Mouse (Mus musculus): ENCODE data around the gene Mansc1.
"Not testable (repeated sequence)": the region's sequence is repeated elsewhere in the genome, so short reads cannot be mapped to it uniquely, and the experiment has no call there.

Mansc1 gene

DNA sequence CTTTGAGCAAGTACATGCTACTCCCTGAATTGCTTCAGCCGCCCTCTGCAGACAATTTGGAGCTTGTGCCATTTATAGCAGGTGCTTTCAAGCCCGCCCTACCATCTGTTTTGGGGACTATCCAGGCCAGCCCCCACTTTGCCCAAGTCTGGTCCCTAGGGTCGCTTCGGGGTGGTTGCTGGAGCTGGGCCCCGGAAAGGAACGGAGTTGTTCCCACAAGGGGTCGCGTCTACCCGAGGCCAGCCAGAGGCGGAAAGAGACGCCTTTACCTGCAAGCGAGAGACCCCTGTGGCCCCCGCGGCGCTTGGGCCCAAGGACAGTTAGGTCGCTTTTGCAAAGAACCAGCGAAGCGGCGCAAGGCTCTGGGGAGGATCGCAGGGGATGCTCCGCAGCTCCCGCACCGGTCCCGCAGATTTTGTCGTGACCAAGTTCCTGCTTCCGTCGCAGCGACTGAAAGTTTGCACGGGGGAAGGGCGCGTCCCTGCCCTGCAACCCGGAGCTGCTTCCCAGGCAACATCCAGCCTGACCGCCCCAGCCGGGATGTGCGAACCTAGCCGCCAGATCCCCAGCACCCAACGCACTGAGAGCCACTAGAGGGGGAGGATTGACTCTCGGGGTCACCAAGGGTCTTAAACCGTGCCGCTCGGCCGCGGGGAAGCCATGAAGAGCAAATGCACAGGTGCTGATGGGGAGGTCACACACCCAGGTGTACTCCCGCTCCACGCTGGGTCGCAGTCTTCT, at the start of gene Mansc1:
Gene Mansc1, minus strand, starts transcription at position 542 of the 741 bp plus-strand sequence.
- peak; percentile 68 for DNase-seq

DNA sequence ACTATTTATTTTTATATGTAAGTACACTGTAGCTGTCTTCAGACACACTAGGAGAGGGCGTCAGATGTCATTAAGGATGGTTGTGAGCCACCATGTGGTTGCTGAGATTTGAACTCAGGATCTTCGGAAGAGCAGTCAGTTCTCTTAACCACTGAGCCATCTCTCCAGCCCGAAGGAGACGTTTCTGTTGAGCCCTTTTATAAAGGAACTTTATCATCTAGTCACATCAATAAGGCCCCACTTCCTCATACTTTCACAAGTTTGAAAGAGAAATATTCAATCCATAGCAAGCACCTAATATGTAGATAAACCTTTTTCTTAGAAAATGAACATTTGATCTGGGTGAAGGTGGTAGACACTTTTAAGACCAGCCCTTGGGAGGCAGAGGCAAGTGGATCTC, 47.0 kb upstream of the Mansc1 start:
- not testable (repeated sequence) for DNase-seq

DNA sequence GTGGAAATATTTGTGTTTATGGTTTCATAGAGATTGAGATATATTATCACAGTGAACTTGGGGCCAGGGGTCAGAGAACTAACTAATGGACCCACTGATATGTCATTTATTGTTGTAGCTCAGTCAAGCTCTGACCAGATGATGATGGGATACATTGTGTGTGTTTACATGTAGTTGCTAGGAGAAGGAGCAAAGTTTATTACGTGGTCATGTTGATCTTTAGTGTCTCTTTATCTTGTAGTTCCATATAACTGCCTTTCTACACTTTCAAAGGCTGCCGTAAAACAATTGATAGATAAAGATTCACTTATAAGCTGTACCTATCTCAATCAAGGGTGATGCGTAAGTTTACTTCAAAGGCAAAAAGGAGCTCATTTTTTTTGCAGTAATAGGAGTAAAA, 45.7 kb upstream of the Mansc1 start:
- DNase-seq = no peak

DNA sequence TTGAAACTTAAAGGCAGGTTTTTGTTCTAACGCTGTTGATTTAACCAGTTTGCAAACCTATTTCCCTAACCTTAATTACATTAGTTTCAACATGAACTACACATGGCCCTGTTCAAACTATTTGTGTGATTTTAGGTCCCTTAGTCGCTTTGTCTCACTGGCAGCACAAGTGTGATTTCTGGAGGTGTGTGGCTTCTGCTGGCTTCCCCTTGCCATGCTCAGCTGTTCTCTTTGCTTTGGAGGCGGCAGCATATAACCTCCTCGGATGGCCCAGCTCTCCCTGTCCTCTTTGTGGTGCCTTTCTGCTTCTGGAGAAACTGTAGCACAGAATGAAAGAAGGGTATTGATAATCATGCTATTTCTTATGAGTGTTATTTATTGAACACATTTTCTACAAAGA, 45.2 kb upstream of the Mansc1 start:
- no peak for DNase-seq

DNA sequence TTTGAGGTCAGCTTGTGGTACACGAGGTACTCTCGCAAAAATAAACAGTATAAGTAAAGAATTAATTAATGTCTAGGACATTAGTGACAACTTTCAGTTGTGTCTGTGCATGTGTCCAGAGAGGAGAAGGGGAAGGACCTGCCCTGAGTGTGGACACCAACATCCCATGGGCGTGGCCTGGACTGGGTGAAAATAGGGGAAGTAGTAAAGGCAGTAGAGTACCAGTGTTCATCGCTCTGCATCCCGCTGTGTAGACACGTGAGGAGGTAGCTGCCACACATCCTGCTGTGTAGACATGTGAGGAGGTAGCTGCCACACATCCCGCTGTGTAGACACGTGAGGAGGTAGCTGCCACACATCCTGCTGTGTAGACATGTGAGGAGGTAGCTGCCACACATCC, 41.4 kb upstream of the Mansc1 start:
- not testable (repeated sequence) for DNase-seq

DNA sequence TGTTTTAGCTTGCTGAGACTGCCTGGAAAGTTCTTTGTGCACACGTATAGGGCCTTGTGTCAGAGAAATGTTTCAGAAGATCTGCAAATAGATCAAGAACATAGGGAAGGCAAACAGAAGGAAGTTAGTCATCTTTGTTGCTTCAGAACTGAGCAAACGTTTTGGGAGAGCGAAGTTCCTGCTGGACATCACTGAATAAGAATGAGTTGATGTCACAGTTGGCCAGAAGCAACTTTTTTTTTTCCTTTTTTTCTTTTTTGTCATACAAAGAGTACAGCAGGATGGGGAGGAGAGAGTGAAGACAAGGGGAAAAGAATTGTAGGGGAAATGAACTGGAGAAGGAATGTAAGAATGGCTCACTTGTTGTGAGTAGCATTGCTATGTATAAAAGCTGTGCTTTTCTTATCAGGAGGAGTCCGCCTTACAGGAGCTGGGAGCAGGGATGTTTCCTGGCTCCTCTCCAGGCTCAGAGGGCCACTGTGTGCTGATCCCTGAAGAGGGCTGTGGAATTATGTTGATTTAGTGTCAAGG, 38.7 kb upstream of the Mansc1 start:
- DNase-seq = no peak

DNA sequence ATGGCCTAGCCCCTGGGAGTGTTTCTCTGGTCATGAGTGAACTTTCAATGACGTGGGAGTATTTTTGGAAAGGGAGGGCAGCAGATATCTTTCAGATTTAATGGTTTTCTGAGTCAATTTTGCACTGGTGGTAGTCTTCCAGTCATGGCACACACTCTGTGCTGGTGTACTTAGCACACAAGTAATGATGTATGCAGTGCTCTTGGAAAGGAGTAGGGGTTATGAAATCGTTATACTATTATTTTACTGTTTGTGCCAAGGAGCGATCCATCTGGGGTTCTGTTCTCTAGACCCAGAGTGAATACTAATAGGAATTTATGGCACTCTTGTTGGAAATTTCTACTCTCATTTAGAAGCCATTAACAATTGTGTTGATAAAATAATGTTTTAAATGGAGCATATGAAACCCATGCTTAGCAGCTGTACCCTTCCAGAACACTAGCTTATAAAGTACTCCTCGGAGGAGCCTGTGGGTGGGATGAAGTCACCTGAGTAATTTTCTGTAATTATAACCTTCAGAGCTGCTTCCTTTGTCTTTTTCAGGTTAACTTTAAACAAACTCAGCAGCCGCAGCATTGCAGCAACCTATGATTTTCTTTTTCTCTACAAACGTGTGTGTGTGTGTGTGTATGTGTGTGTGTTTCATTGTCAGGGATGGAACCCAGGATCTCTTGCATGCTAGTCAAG, 37.0 kb upstream of the Mansc1 start:
- DNase-seq = no peak

DNA sequence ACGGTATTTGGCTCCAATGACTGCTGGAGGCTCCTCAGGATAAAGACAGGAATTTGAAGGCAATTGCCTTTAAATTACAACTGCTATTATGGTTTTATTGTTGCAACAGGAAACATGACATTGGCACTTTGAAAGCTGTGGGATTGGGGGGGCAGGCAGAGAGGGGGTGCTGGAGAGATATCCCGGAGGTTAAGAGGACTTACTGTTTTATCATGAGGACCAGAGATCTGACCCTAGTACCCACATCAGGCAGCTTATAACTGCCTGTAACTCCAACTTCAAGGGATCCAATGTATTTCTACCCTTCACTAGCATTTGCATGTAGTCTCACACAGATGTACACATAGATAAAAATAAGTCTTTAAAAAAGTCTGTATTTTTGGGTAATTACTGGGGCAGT, 36.2 kb upstream of the Mansc1 start:
- DNase-seq = no peak

DNA sequence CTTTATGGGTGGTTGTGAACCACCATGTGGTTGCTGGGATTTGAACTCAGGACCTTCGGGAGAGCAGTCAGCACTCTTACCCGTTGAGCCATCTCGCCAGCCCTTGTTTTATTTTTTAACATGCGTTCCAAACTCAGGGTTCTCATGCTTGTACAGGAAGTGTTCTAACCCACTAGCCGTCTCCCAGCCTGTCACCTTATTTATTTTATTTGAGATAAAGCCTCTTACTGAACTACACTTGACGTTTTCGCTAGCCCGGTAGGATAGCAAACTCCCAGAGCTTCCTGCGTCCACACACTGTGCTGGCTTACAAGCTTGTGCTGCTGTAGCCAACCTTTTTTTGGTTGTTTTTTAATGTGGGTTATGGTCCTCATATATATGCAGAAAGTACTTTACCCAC, 33.5 kb upstream of the Mansc1 start:
- no peak for DNase-seq

DNA sequence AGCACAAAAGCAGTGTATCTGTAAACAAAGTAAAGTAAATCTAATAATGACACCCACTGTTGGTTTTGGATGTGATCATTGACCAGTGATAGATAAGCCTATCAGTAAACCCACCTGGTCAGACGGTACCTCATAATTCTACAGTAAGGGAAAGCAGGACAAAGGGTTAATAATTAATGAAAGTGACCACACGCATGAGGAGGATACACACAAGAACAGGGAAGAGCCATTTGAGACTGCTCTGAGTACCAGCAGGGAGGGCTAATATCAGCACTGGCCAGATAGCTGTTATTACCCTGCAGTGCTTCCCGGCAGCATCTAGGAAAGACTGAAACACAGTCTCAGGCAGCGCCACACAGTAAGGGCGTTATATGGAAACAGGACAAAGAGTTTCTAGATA, 32.3 kb upstream of the Mansc1 start:
- no peak for DNase-seq

DNA sequence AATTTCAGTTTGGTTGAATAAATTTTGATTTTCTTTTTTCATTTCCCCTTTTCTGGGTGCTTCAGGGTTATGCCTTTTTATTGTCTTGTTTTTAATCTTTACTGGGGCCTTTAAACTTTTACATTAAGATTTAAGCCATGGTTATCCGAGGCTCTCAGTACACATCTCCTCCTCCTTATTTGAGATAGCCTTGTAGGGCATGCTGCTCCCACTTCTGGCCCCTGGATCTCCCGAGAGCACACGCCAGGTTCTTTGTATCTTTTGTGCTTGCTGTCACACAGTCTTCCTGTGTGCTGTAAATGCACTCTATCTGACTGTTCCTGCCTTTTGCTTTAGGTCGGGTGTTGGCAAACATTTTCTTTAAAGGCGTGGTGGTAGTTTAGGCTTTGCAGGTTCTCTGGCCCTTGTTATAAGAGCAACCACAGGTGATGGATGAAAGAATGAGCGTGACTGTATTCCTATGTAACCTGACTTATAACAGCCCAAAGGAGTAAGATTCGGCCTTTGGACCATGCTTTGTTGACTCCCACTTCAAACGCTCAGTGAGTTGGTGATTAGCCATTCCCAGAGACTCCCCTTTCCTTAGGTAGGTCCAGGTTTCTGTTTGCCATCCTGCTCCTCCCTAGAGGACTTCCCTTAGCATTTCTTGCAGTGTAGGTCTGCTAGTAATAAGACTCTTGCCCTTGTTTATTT, 28.6 kb upstream of the Mansc1 start:
- no peak for DNase-seq

DNA sequence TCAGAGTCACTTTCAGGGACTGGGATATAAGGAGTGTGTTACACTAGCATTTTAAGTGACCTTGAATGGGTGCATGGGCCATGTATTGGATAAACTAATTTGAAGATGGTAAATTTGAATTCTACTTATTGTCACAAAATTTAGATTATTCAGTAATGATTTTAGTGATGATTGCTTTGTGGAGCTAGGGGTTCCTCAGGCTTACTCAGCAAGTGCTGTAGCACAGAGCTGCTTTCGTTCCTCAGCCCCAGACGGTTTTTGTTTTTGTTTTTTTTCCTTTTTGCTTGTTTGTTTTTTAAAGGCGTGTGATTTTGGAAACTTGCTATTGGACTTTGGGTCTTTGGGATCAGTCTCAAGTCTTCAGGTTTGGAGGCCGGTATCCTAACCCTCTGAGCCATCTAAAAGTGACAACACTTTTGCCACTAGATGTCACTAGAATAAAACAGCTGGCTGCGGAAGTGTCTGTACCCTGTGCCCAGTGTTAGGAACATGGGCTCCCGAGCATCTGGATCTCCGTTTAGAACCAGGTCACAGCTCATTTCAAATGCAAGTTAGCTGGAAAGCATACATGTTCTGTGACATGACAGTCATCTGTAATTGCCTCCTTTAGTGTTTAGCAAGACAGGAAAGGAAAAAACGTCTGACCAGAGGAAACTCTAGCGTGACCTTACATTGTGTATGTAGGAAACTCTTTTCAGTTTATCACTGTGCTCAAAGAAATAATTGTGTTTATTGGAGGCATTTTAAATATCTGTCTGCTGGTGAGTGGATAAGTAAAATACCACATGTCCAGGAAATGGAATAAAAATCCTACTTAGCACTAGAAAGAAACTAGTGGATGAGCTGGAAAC, 27.0 kb upstream of the Mansc1 start:
- DNase-seq = peak; percentile 77

DNA sequence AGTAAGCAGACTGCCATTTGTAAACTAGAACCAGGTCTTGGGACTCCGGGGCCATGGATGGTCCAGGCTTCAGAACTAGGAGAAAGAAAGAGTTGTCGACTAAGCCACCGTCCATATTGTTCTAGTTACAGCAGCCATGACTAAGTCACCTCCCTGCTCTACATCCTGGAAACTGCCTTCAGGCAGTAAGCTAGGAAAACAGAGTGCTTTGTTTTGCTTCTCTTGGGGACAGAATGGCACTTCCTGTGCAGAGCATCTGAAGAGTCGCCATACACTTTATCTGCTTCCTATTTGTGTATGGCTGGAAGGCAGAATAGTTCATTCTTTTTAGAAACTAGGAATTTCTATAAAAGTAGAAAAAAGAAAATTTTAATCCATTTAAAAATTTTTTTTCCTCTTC, 24.2 kb upstream of the Mansc1 start:
- DNase-seq = no peak

DNA sequence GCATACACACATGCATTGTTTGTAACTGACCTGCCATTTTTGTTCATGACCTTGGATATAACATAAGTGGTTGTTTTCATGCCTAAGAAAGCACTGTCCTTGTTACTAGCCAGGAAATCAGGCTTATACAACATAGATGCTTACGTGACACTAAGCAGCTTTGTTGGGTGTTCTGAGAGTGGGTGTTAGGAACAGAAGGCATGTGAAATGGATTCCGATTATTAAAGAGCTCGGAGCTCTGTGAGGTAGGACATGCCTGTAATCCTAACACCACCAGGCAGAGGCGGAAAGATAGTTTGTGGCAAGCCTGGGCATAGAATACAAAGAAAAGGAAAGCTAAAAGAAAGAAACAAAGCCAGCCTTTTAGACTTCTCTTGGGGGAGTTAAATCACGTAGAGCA, 16.1 kb upstream of the Mansc1 start:
- no peak for DNase-seq

DNA sequence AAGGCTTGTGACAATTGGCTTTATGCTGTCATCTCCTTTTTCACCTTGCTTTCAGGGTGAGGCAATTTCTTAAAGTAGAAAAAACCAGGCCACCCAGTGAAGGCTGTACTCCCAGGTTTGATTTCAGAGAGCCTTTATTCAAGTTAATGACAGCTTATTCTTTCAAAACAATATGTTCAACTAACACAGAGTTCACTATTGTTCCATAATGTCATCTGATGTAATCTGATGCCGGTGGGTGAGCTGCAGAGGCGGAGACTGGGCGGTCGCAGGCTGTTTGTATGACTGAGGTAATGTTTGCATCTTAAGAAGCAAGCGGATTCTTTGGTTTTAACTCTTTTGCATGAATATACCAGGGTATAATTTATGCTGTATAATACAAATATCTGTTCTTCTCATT, 15.3 kb upstream of the Mansc1 start:
- no peak for DNase-seq

DNA sequence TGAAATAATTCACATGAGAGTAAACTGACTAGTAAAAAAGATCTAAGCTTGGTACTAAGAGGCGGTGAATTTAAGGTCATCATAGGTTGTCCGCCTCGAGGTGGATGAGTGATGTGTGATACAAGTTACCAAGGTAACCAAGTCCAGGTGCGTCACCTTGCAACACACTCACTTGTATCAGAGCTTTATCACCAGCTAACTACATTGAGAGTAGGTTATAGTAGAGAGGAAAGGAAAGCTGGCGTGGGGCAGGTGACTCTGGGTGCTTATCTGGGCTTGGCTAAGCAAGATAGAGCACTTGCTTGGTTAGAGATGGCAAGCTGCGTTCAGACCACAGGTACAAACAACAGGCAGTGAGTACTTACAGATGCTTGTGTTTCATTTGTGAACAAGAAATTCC, 14.5 kb upstream of the Mansc1 start:
- no peak for DNase-seq

DNA sequence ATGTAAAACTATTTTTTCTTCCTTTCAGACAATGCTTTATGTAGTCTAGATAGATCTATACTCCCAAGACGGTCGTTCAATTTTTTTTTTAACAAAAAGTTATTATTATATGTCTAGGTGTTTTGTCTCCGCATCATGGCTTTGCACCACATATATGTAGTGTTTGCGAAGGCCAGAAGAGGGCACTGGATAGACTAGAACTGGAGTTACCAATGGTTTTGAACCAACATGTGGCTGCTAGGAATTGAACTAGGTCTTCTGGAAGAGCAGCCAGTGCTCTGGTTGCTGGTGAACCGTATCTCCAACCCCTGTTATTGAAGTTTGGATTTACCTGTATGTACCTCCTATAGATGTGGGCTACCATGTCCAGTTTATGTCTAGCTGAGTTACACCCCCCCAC, 11.0 kb upstream of the Mansc1 start:
- DNase-seq = no peak

DNA sequence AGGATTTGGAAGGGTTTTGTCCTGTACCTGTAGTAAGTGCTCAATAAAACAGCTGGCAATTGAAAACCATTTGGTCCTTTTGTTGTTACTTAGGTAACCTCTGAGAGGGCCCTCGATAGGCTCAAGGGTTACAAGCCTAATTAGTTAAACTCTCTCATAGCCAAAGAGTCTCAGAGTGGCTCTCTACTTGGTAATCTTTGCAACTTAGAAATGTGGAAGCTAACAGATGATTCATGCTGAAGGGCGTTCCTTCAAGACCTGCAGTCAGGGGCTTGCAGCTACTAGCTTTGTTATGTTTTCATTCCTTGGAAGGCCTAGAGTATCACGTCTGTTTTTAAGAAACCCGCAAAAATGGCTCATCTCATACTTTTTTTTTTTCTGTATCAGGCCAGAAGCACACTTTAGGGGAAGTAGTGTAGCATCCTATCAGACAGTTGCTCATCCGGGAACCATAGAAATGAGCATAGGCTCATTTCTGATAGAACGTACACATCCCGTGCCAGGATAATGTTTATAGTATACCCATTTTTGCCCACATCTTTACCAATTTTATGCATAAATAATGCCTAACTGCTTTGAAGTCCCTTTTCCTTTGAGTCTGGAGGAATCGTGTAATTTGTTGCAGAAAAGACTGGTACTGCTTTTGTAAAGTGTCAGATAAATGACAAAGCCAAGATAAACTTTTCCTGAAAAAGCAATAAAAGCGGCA, 9.6 kb upstream of the Mansc1 start:
- no peak for DNase-seq

DNA sequence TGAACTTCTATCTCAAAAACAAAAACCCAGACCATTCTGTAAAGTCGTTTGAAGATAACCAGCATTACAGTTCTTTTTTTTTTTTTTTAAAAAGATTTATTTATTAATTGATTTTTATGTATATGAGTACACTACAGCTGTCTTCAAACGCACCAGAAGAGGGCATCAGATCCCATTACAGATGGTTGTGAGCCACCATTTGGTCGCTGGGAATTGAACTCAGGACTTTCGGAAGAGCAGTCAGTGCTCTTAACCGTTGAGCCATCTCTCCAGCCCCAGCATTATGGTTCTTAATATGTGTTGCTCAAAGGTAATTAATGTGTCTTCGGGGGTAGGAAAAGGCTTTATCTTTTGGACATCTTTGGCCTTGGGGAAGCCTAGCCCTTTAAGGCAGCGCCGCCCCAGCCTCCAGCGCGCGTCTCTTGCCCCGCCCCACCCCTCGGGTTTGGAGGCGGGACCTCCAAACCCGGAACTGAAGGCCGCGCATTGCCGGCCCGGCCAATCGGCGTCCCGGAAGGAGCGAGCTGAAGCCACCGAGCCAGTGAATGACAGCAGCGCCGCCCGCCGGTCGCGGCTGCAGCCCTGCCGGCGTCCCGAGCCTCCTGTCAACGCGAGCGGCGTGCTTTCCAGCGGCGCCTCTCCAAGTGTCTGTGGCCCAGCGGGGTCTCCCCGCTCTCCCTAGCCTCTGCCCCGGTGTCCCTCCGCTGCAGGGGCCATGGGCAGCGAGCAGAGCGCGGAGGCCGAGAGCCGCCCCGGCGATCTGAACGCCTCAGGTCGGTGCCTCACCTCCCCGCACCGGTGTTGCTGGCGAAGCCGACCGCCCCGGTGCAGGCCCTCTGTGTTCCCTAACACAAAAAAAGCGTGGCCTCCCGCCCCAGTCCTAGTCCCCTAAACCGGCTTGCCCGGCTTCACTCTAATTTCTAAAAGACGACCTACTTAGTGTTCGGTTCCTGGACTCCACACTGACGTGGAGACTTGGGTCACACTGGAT, 8.5 kb upstream of the Mansc1 start:
- peak; percentile 91 for DNase-seq

DNA sequence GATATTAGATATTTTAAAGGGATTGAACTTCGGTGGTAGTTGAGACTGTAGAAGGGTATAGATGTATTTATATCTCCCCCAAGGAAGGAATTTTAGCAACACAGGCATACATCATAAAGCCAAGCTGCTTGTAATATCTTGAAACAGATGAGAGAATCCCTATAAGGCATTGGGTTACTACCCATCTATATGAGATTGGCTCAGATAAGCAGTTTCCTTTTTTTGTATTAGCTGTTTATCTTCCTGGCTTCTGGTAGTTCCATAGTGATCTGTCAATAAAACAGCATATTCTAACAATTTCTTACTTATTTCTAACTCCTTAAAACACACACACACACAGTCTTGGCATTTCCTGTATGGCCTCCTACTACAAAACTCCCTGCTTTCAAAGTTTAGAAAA, 7.6 kb upstream of the Mansc1 start:
- no peak for DNase-seq

DNA sequence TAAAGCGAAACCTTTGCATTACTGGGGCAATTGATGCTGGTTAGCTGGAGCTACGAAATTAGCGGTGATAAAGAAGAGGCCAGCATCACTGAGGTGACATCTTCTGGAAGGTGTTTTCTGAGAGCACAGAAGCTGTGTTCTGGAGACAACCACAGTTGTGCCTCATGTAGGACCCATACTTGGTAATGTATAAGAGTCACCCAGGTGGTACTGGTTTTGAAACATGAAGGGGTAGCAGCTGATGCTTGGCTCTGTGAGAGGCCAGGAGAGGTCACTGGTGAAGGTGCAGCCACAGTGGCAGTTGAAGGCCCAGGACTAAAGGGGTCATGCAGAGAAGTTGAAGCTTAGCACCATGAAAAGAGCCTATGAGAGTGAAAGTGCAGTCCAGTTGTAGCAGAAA, 6.9 kb upstream of the Mansc1 start, which contains the start of gene Borcs5:
Gene Borcs5, plus strand, starts transcription at position 301 of the 400 bp plus-strand sequence.
- DNase-seq = no peak
